Mouse (Mus musculus) T-cell, adult 2 months (primary cell): ENCODE measurements at regions not wholly inside any gene's neighbourhood (a gene's known extent, or its start where the extent isn't known, plus 50 kb on each side); places are given as distances from the start of the nearest gene placed in this dataset.

Experiments
- DNase-seq: peaks from one replicate; pipeline ENCODE4 v3.0.0; 2022; ENCODE audit warnings: low spot score

- peak; percentile 9 for DNase-seq
These were observed 91.2 kb downstream of the Rnf138rt1 start for GRCm38 (mm10) chrX:163669886-163670285.
